Mouse (Mus musculus) adrenal gland, postnatal 36 days (tissue): ENCODE measurements around the gene Tac1. TPM values are rescaled to one million over a fixed set of nuclear protein-coding genes. Genes with fewer than 3 reads are reported as not detected.
"Not testable (repeated sequence)": the region's sequence is repeated elsewhere in the genome, so short reads cannot be mapped to it uniquely, and the experiment has no call there.

Source experiments
- DNase-seq, 2 experiments: peaks; one replicate each; pipeline ENCODE4 v3.0.0; 2021; ENCODE audit warnings: mixed read lengths in 1 of 2
- long read RNA-seq, 2 experiments: library from polyadenylated mRNA; stranded (forward); transcript quantifications; one replicate each; pipeline ENCODE4 v2.0.0; 2021; ENCODE audit warnings: borderline sequencing depth in 2 of 2
- total RNA-seq, 2 experiments: library from RNA; stranded (reverse); gene quantifications; 2 replicates each; pipeline ENCODE4 v1.2.3; 2021

The Tac1 gene
- under 1 TPM; 0.23 to 0.33 TPM for total RNA-seq
- long read RNA-seq, experiment 1: 0 reads
- long read RNA-seq, experiment 2: 0 reads

DNA sequence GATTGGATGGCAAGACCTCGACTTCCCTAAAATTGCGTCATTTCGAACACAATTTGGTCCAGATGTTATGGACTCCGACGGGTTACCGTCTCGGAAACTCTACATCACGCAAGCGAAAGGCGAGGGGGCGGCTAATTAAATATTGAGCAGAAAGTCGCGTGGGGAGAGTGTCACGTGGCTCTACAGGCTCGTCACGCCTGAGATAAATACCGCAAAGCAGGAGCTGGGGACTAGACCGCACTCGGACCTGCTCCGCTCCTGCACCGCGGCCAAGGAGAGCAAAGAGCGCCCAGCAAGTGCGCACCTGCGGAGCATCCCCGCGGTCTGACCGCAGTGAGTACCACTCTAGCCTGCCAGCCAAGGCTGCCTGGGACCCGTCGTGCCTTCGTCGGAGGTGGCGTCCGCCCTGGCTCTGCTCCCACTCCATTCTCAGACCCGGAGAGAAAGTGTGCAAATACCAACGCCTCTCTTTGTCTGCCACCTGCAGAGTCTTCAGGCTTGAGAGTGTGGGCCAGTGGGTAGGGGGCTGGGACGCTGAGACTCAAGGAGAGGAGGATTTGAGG is at the start of gene Tac1:
Gene Tac1, plus strand, starts transcription at position 51 of the 563 bp plus-strand sequence.
- DNase-seq: no peak

- not testable (repeated sequence) for DNase-seq
Measured at GRCm38 (mm10) chr6:7543511-7543910, 11.2 kb upstream of the Tac1 start.

DNA sequence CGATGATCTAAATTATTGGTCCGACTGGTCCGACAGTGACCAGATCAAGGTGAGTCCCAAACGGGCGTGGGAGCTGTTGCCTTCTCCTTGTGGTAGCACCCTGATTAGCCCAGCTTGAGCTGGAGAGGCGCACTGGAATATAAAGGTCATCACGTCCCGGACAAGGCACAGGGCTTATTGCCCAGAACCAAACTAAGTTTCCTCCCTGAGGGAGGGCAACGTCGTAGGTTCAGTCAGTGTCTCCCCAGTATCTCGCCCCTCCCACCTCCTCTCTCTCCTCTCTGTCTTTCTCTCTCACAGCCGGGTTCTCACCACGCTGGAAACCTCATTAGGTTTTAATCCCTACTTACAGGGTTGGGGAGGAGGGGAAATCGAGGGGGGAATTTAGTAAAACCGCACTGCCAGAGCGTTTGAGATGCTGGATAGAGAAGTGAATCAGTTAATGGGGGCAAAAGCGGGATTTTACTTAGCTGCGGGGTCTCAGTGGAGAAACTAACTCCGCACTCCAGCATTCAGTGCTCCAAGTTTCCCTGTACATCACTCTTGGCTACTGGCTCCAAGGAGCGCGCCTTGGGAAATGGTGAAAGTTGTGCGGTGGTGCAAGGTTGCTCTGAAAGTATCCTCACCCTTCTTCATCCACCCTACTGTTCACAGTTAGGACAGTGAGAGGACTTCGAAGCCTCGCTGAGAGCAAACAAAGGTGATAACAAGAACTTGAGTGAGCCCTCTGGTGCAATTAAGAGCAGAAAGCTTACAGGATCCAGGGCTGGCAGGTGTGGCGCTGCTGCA is 1.2 kb downstream of the Tac1 start:
- no peak for DNase-seq

DNA sequence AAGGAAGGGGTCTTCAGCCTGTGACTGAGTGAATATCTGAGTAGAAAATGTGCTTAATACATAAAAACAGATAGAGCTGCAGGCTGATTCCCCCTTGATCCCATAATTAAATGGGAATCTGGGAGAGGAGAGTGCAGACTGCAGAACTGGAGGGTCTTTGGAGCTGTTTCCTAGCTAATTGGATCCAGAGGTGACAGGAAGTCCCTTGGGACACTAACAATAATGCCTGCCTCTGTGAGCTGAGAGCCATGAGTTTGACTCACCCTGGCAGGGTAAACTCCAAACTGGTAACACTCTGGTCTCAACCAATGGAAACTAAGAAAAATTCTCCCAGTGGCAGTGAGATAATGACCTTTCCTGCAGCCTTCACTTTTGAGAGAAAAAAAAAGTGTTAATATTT is 3.5 kb downstream of the Tac1 start:
- DNase-seq: no peak

- DNase-seq: no peak
Measured at GRCm38 (mm10) chr6:7562524-7562923, 7.8 kb downstream of the Tac1 start.

- no peak for DNase-seq
Measured at GRCm38 (mm10) chr6:7564537-7564936, 9.9 kb downstream of the Tac1 start.

DNA sequence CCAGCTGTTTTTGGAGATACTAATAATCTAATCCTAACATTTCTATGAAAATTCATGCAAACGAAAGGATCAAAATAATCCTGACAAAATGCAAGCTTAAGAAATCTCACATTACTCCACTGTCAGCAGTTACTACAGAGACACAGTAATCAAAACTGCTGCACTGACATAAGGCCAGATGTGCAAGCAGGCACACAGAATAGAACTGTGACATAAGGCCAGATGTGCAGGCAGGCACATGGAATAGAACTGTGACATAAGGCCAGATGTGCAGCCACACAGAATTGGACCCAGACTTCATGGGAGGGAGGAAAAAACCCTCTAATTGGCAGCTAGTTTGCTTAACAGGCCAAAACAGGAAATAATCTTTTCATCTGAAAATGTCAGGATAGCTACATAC is 16.5 kb downstream of the Tac1 start:
- no peak for DNase-seq

- DNase-seq: no peak
Measured at GRCm38 (mm10) chr6:7578031-7578430, 23.4 kb downstream of the Tac1 start.

DNA sequence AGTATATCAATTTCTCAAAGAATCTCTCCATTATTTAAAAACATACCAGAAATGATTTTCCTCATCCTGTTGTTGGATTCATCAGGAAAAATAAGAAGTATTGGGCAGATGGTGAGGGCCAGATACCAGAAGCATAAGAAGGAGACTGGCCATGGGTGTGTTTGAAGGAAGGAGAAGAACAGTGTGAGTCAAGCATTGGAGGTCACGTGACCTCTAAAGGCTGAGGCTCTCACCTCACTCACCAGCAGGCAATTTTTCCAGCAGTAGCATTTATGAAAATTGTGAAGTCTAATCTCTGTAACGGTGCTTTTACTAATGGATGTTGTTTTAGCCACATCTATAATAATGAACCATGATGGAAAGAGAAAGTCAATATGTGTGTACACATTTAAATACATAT is 39.8 kb downstream of the Tac1 start:
- DNase-seq: no peak

GRCm38 (mm10) chr6:7598416-7598815 is 43.7 kb downstream of the Tac1 start:
- no peak for DNase-seq

- DNase-seq: no peak
Measured at GRCm38 (mm10) chr6:7600228-7600627, 45.5 kb downstream of the Tac1 start.

DNA sequence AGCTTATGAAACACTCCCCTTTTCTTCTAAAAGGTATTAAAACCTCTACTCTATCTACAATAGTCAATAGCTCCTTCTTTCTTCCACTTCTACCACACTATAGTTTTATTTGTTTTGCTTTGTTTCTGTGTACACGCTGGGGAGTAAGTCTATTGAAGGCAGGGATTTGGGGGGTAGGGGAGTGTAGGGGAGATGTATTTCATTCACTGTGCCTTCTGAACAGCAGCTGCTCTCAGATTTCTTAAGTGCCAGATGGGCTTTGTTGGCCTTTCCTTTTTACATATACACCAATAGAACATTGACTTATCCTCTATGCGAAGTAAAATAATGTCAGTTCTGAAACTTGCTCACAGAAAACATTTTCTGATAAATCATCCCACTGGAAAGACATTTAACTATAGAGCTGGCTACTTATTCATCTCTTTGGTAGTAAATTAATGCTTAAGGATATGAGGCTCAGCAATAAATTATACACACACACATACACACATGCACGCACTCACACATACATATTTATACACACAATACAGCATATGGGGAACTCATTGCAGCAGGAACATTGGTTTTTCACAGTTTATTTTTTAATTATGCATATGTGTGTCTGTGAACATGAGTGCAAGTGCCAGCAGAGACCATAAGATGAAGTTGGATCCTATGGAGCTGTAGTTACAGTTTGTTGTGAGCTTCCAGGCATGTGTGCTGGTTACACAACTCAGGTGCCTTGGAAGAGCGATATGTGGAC is 46.8 kb downstream of the Tac1 start:
- DNase-seq: no peak

DNA sequence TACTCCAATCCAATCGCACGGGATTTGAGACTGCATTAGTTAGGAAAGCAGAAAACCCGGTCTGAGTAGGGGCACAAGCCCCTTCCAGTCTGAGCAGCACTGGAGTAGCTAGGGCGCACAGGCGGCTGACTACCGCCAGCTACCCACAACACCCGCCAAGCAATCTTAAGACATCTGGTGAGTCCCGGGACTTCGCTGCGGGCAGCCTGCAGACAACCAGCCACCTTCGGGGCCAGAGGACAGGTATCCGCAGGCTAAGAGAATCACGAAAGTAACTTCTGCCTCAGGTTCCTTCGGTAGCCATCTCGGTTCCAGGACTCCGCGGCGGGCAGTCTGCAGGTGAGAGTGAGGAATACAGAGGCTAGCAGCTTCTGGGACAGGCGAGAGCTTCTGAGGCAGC is 59.0 kb downstream of the Tac1 start:
- not testable (repeated sequence) for DNase-seq

Other genes with a start within 250 kb of the Tac1 start
- gene Asns, start 138.4 kb downstream of the Tac1 start, total RNA-seq: 10 to 100 TPM; 41.6 to 84.6 TPM